Mouse (Mus musculus) natural killer cell, adult 2 months (primary cell): ENCODE measurements around the gene Zfand2a.

Experiments
- DNase-seq, 2 experiments: peaks; one replicate each; pipeline ENCODE4 v3.0.0; 2022; ENCODE audit warnings: low spot score in 2 of 2

Zfand2a gene

GRCm38 (mm10) chr5:139466373-139466772, 18.0 kb downstream of the Zfand2a start:
- no peak for DNase-seq

DNA sequence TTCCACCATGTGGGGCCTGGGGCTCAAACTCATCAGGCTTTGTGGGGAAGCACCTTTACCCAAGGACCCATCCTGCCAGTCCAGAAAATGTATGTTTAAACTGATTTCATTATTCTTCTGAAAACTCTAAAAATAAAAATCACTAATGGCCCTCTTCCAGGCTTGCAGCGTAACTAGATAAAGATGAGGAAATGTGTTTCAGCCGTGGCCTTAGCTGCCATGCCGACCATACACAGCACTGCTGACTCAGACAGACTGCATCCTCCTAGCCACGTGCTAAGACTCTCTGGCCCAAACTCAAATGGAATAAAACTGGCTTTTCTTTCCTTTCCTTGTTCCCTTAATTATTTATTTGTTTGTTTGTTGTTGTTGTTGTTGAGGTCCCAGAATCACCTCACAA, 19.5 kb downstream of the Zfand2a start:
- no peak for DNase-seq

DNA sequence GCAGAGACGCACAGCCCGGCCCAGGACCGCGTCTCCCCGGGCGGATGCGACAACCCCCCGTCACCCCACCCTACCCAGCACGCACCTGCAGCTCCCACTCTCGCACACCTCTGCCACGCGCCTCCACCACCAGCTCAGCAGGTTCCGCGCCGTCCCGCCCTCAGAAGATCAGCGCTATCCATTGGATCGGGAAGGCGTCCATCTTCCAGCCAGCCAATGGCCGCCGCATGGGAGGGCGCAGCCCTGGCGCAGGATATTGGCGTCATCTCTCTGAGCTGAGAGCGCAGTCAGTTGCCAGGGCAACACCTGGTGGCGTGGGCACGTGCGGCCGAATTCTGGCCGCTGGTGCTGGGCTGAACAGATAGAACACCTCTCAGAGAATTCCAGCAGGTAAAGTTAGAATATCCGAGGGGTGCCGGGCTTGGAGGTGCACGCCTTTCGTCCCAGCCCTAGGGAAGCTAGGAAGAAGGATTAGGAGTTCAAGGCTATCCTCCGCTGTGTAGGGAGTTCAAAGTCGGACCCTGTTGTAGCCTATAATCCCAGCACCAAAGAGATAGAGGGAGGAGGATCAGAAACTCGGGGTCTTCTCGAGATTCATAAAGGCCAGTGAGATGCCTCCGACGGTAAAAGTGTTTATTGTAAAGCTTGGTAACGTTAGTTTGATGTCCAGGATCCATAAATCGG, 23.8 kb downstream of the Zfand2a start, which contains the start of gene 3110082I17Rik:
Gene 3110082I17Rik, minus strand, starts transcription at position 144 of the 684 bp plus-strand sequence.
- DNase-seq: peak; percentile 96 to 97

DNA sequence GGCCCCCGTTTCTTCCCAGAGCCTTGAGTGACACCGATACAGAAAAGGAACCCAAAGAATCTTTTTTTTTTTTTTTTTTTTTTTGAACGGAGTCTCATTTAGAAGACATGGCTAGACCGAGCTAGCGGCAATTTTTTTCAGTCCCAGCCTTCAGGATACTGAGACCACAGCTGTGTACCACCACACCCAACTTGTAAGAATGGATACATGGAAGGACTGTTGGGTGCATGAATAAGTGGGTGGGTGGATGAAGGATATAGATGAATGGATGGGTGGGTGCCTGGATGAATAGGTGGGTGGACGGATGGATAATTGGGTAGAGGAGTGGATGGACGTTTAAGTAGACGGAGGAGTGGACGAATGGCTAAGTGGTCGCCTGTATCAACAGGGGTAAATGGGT, 24.4 kb downstream of the Zfand2a start:
- DNase-seq: no peak

GRCm38 (mm10) chr5:139457241-139457640, 27.1 kb downstream of the Zfand2a start:
- no peak for DNase-seq

GRCm38 (mm10) chr5:139455166-139455565, 29.2 kb downstream of the Zfand2a start:
- DNase-seq: no peak

GRCm38 (mm10) chr5:139453031-139453430, 31.3 kb downstream of the Zfand2a start:
- DNase-seq: no peak

- DNase-seq: no peak
These were observed 34.4 kb downstream of the Zfand2a start for GRCm38 (mm10) chr5:139449926-139450325.

- peak in 1 of 2 experiments; percentile 18 for DNase-seq
These were observed 35.1 kb downstream of the Zfand2a start for GRCm38 (mm10) chr5:139449161-139449791.

GRCm38 (mm10) chr5:139448025-139448424, 36.3 kb downstream of the Zfand2a start:
- no peak for DNase-seq

- no peak for DNase-seq
These were observed 39.1 kb downstream of the Zfand2a start for GRCm38 (mm10) chr5:139445258-139445657.

DNA sequence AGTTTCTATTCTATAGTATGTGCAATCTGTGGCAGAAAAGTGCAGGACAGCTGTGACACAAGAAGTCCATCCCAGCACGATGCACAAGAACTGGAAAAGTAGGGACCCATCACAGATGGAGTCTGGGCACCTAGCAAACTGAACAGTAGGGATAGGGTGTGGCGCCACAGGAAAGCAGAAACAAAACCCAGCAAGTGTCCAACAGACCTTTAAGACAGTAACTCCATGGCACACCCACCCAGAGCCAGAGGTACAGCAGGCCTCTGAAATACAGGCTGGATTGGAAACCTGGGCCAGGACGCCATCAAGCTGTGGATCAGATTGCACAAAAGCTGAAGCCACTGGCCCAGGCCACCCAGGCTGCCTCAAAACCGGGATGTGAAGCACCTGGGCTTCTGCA, 41.4 kb downstream of the Zfand2a start:
- no peak for DNase-seq

GRCm38 (mm10) chr5:139442428-139442827, 41.9 kb downstream of the Zfand2a start:
- DNase-seq: no peak

DNA sequence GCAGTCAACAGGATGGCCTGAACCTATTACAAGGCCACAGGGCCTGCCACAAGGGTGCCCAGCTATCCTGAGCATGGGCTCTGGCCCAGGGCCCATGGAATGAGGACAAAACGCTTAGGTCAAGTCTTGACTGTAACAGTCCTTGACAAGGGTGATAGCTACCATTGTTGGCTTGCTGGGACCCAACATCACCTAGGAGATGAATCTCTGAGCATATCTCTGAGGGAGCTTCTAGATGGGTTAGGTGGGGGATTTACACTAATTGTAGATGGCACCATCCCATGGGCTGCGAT, 42.7 kb downstream of the Zfand2a start:
- DNase-seq: no peak

GRCm38 (mm10) chr5:139440926-139441725, 43.2 kb downstream of the Zfand2a start:
- no peak for DNase-seq

DNA sequence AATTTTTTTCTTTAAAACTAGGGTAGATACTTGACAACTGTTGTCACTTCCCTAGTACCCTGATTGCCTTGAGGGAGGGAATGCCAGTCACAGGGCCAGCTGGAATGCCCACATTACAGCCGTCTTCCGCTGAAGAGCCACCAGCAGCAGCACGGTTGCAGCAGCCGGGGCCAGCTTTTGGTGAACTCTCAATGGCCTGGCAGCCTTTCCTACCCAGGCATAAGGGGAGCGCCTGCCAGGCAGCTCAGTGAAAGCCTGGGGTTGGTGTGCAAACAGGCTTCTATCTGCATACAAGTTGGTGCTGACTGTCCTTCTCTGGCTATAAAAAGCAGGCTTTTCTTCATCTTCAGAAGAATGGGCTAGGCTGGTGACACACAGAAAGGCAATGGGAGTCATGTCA, 43.9 kb downstream of the Zfand2a start:
- DNase-seq: no peak

- no peak for DNase-seq
These were observed 45.9 kb downstream of the Zfand2a start for GRCm38 (mm10) chr5:139438440-139438839.

GRCm38 (mm10) chr5:139437769-139438168, 46.6 kb downstream of the Zfand2a start:
- no peak for DNase-seq

- DNase-seq: no peak
These were observed 49.4 kb downstream of the Zfand2a start for GRCm38 (mm10) chr5:139434940-139435339.

GRCm38 (mm10) chr5:139433842-139434568, 50.3 kb downstream of the Zfand2a start:
- DNase-seq: no peak

- no peak for DNase-seq
These were observed 51.4 kb downstream of the Zfand2a start for GRCm38 (mm10) chr5:139432747-139433508.
